Mouse (Mus musculus): ENCODE results near the gene Dnajc13.

- TF ChIP-seq EP300 (IDR thresholded peaks at IDR 0.05; ENCODE audit: low read depth) = no peak
- peak; percentile 96 for TF ChIP-seq CTCF (IDR thresholded peaks at IDR 0.05; ENCODE audit: low read depth)
These were observed 44.0 kb upstream of the Dnajc13 start for GRCm38 (mm10) chr9:104306734-104307133.
